Mouse (Mus musculus): ENCODE data around the gene Smim17. TPM values are rescaled to one million over a fixed set of nuclear protein-coding genes. Genes with fewer than 3 reads are reported as not detected.
"Not testable (repeated sequence)": the region's sequence is repeated elsewhere in the genome, so short reads cannot be mapped to it uniquely, and the experiment has no call there.

The Smim17 gene
- total RNA-seq, 2 experiments from 2014 or later = not detected

- peak; percentile 99 for ATAC-seq (replicated peaks; ENCODE audit: low FRiP score, low TSS enrichment, poor library complexity, severe bottlenecking)
Observed at GRCm38 (mm10) chr7:6410043-6410442, 11.5 kb downstream of the Smim17 start, which contains the start of gene Gm20715. TSS of gene Gm20715 (plus strand) at chr7:6410277.

DNA sequence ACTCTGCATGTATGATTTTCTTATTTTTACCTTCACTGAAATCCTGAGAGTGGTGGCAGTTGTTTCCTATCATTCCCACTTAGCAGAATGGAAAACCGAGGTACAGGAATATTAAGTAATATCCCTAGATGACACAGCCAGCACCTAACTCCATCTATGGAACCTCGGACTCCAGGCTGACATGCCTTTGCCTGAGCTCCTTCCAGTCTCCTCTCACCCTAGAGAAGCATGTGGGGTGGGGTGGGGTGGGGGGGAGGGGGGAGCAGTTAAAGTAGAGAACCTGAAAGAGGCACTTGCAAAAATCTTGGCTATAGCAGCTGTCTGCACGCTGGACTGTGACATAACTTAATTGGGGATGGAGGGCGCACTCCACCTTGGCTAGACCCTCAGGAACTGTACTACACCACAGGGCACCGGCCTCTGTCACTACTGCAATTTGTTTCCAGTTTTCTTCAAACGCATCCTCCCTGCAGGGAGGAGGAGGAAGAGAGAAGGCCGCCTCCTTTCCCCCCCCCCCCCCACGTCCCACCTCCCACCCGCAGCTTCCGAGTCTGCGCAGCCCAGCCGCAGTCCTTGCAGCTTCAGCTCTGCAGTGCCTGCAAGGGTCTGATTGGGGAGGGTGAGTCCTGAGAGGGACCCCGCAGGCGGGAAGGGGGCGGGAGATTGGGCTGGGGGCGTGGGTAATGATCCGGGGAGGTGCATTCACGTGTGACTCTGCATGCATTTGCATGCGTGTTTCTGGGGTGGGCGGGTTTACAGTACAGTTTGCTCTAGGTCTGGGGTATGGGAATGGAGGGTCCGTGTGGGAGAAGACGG is 16.3 kb downstream of the Smim17 start:
- no peak for ATAC-seq (replicated peaks; ENCODE audit: low FRiP score, low TSS enrichment, poor library complexity, severe bottlenecking)

DNA sequence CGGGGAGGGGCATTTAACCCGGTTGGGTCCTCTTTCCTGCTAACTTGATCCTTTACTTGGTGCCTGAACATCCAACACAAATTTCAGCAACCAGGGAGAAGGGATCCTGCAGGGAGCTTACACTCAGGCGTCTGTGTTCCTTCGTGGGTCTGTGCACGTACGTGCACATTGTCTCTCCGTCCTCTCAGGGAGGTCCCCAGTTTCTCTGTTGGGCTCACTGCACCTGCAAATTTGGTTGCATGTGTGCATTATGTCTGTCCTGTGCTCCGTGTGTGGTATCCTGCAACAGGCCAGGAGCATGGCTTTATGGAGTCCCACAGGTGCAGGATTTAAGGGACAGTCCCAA is 16.9 kb downstream of the Smim17 start:
- no peak for ATAC-seq (replicated peaks; ENCODE audit: low FRiP score, low TSS enrichment, poor library complexity, severe bottlenecking)

GRCm38 (mm10) chr7:6419894-6420293 is 21.4 kb downstream of the Smim17 start:
- no peak for ATAC-seq (replicated peaks; ENCODE audit: low FRiP score, low TSS enrichment, poor library complexity, severe bottlenecking)

DNA sequence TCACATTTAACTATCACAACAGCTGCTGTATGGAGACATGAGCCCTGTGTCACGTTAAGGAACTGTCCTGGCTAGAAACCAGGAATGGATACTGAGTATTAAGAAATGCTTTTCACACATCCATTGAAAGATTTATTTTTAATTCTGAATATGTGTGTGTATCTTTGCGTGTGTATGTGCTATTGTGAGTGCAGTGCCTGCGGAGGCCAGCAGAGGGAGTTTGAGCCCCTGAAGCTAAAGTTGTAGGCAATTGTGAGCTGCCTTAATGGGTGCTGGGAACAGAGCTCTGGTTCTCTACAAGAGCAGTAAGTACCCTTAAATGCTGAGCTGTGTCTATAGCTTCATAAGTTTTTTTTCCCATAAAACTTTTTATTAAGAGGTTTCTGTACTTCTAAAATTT is 30.9 kb downstream of the Smim17 start:
- no peak for ATAC-seq (replicated peaks; ENCODE audit: low FRiP score, low TSS enrichment, poor library complexity, severe bottlenecking)

- peak; percentile 86 for ATAC-seq (replicated peaks; ENCODE audit: low FRiP score, low TSS enrichment, poor library complexity, severe bottlenecking)
Observed at GRCm38 (mm10) chr7:6430342-6430741, 31.8 kb downstream of the Smim17 start.

- ATAC-seq (replicated peaks; ENCODE audit: low FRiP score, low TSS enrichment, poor library complexity, severe bottlenecking) = no peak
Observed at GRCm38 (mm10) chr7:6438388-6438787, 39.9 kb downstream of the Smim17 start, which contains the start of gene Olfr1344. TSS of gene Olfr1344 (plus strand) at chr7:6438688.

- ATAC-seq (replicated peaks; ENCODE audit: low FRiP score, low TSS enrichment, poor library complexity, severe bottlenecking) = no peak
Observed at GRCm38 (mm10) chr7:6441173-6441572, 42.7 kb downstream of the Smim17 start.

DNA sequence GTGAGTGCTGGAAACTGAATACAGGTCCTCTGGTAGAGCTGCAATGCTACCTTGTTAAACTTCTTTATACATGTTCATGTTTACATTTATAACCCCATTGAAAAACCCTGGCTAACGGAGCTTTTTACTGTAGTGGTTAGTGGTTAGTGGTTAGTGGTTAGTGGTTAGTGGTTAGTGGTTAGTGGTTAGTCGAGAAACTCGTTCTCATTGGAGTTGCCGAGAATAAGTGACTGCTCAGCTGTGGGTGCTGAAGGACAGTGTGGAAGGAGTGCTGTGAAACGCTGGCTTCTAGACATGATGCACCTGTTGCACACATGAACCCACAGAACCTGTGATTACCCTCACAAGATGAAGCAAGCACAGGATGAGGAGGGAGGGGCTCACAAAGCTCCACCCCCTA is 49.3 kb downstream of the Smim17 start:
- ATAC-seq (replicated peaks; ENCODE audit: low FRiP score, low TSS enrichment, poor library complexity, severe bottlenecking) = no peak

DNA sequence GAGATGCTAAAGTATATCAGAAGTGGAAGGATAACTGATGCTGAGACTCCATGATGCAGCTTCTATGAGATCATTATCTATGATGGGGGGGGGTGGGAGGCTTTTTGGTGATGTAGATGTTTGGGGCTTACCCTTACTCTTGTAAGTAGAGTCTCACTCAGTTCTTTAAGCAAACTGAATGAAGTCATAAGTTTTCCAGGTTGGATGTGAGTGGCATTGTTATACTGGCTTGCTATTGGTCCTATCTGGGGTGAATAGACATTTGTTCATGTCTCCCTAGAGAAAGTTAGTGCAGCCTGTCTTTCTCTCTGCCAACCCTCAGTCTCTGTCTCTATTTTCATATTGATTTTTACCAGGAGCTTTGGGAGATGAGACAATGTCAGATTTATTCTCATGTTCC is 57.4 kb downstream of the Smim17 start, which contains the start of gene Olfr1336:
Olfr1336 (plus strand) TSS at position 301 of the 400 bp plus-strand sequence.
- ATAC-seq (replicated peaks; ENCODE audit: low FRiP score, low TSS enrichment, poor library complexity, severe bottlenecking) = no peak

DNA sequence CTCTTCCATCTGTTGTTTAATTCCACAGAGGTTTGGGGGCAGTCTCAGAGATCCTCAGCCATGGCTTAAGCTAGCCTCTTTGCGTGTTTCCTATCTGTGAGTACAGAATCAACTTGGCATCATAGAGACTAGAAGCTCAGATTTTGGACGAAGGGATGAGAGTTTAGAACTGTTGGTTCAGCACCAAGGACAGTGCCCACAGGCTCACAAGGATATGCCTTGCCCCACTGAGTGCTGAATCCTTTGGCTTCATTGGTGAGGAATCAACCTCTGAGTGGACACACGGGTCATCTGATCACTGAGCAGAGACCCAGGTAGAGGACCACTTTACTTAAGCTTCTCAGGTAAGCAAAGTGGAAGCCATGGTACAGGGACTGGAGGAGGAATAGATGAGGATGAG is 57.9 kb downstream of the Smim17 start:
- ATAC-seq (replicated peaks; ENCODE audit: low FRiP score, low TSS enrichment, poor library complexity, severe bottlenecking) = no peak

DNA sequence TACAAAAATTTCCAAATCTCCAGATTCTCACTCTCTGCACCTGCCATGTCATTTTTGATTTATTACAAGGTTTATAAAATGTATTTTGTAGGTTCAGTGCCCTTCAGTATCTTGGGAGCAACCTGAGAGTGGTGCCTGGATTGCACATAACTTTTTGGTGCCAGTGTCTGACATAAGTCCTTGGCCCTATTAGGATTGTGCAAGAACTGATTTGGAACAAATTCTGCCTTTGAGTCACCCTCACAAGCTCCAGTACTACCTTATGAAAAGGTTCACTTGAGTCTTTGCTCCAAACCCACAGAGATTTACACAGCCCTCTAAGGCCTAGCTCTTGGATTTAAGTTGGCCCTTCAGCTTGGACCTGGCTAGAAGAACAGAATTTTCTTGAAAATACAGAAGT is 68.4 kb downstream of the Smim17 start, which contains the start of gene Olfr1346:
Olfr1346 (plus strand) TSS at position 151 of the 400 bp plus-strand sequence.
- no peak for ATAC-seq (replicated peaks; ENCODE audit: low FRiP score, low TSS enrichment, poor library complexity, severe bottlenecking)

DNA sequence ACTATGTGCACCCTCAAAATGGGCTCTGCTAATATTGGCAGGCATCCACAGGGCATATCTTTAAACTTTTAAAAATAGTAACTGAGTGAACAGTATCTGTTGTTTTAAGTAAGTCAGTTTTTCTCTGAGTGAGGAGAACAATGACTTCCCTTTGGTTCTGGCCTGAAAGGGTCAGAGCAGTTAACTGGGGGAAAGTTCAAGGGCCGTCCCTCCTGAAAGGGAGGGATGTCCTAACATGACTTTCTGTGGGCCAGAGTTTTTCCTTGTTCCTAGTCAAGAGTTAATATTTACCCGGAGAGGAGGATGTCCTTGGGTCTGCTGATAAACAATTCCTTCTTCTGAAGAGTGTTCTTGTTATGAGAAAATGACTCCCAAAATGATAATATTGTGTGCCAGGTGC is 79.1 kb downstream of the Smim17 start:
- not testable (repeated sequence) for ATAC-seq (replicated peaks; ENCODE audit: low FRiP score, low TSS enrichment, poor library complexity, severe bottlenecking)

Other genes with a start within 250 kb of the Smim17 start
- 21.9 and 43.6 TPM in 2 replicates for gene Zfp787, start 242.7 kb upstream of the Smim17 start, total RNA-seq (2014; fragmentation: Nextera tagmentation)
- 16.7 and 17.3 TPM in 2 replicates for gene Zfp787, start 242.7 kb upstream of the Smim17 start, total RNA-seq (2017)
- 4.1 and 11.9 TPM in 2 replicates for gene Zfp444, start 226.5 kb upstream of the Smim17 start, total RNA-seq (2014; fragmentation: Nextera tagmentation)
- gene Zfp444, start 226.5 kb upstream of the Smim17 start, total RNA-seq (2017) = 21.9 and 22.6 TPM in 2 replicates
- gene Galp, start 201.6 kb upstream of the Smim17 start, total RNA-seq (2014; fragmentation: Nextera tagmentation) = not detected in 2 replicates
- not detected in 2 replicates for gene Galp, start 201.6 kb upstream of the Smim17 start, total RNA-seq (2017)
- not detected in 2 replicates for gene Zscan5b, start 176.4 kb upstream of the Smim17 start, total RNA-seq (2014; fragmentation: Nextera tagmentation)
- gene Zscan5b, start 176.4 kb upstream of the Smim17 start, total RNA-seq (2017) = not detected in 2 replicates
- gene Epp13, start 146.0 kb upstream of the Smim17 start, total RNA-seq (2014; fragmentation: Nextera tagmentation) = not detected in 2 replicates
- not detected in 2 replicates for gene Epp13, start 146.0 kb upstream of the Smim17 start, total RNA-seq (2017)
- gene Zfp667, start 112.1 kb upstream of the Smim17 start, total RNA-seq (2014; fragmentation: Nextera tagmentation) = 2.5 and 3.5 TPM in 2 replicates
- 2.5 and 4.7 TPM in 2 replicates for gene Zfp667, start 112.1 kb upstream of the Smim17 start, total RNA-seq (2017)
- gene Zfp583, start 67.4 kb upstream of the Smim17 start, total RNA-seq (2014; fragmentation: Nextera tagmentation) = 2.8 and 5.2 TPM in 2 replicates
- gene Zfp583, start 67.4 kb upstream of the Smim17 start, total RNA-seq (2017) = 2.5 and 6.4 TPM in 2 replicates
- 0.11 and 0.87 TPM in 2 replicates for gene Gm3854, start 55.0 kb upstream of the Smim17 start, total RNA-seq (2014; fragmentation: Nextera tagmentation)
- 0.30 and 1.1 TPM in 2 replicates for gene Gm3854, start 55.0 kb upstream of the Smim17 start, total RNA-seq (2017)
- 2.8 and 7.0 TPM in 2 replicates for gene Zfp78, start 35.4 kb upstream of the Smim17 start, total RNA-seq (2014; fragmentation: Nextera tagmentation)
- gene Zfp78, start 35.4 kb upstream of the Smim17 start, total RNA-seq (2017) = 3.6 and 3.7 TPM in 2 replicates
- gene Zfp28, start 15.4 kb upstream of the Smim17 start, total RNA-seq (2014; fragmentation: Nextera tagmentation) = 0.49 and 1.4 TPM in 2 replicates
- 0.89 and 6.2 TPM in 2 replicates for gene Zfp28, start 15.4 kb upstream of the Smim17 start, total RNA-seq (2017)
- not detected in 2 replicates for gene Gm20715, start 11.6 kb downstream of the Smim17 start, total RNA-seq (2014; fragmentation: Nextera tagmentation)
- gene Gm20715, start 11.6 kb downstream of the Smim17 start, total RNA-seq (2017) = not detected in 2 replicates
- gene Olfr1344, start 40.0 kb downstream of the Smim17 start, total RNA-seq (2014; fragmentation: Nextera tagmentation) = not detected in 2 replicates
- not detected in 2 replicates for gene Olfr1344, start 40.0 kb downstream of the Smim17 start, total RNA-seq (2017)
- not detected in 2 replicates for gene Olfr1336, start 57.5 kb downstream of the Smim17 start, total RNA-seq (2014; fragmentation: Nextera tagmentation)
- not detected in 2 replicates for gene Olfr1336, start 57.5 kb downstream of the Smim17 start, total RNA-seq (2017)
- not detected in 2 replicates for gene Olfr1346, start 68.4 kb downstream of the Smim17 start, total RNA-seq (2014; fragmentation: Nextera tagmentation)
- gene Olfr1346, start 68.4 kb downstream of the Smim17 start, total RNA-seq (2017) = not detected in 2 replicates
- gene Olfr5, start 88.2 kb downstream of the Smim17 start, total RNA-seq (2014; fragmentation: Nextera tagmentation) = not detected in 2 replicates
- gene Olfr5, start 88.2 kb downstream of the Smim17 start, total RNA-seq (2017) = not detected in 2 replicates
- gene Olfr1347, start 101.0 kb downstream of the Smim17 start, total RNA-seq (2014; fragmentation: Nextera tagmentation) = not detected in 2 replicates
- not detected in 2 replicates for gene Olfr1347, start 101.0 kb downstream of the Smim17 start, total RNA-seq (2017)
- not detected in 2 replicates for gene Olfr1348, start 110.0 kb downstream of the Smim17 start, total RNA-seq (2014; fragmentation: Nextera tagmentation)
- not detected in 2 replicates for gene Olfr1348, start 110.0 kb downstream of the Smim17 start, total RNA-seq (2017)
- not detected in 2 replicates for gene Olfr1349, start 124.2 kb downstream of the Smim17 start, total RNA-seq (2014; fragmentation: Nextera tagmentation)
- gene Olfr1349, start 124.2 kb downstream of the Smim17 start, total RNA-seq (2017) = not detected in 2 replicates
- gene Olfr1350, start 166.1 kb downstream of the Smim17 start, total RNA-seq (2014; fragmentation: Nextera tagmentation) = not detected in 2 replicates
- gene Olfr1350, start 166.1 kb downstream of the Smim17 start, total RNA-seq (2017) = not detected in 2 replicates